Mouse (Mus musculus): ENCODE data around the gene Plpp6.

Gene Plpp6

DNA sequence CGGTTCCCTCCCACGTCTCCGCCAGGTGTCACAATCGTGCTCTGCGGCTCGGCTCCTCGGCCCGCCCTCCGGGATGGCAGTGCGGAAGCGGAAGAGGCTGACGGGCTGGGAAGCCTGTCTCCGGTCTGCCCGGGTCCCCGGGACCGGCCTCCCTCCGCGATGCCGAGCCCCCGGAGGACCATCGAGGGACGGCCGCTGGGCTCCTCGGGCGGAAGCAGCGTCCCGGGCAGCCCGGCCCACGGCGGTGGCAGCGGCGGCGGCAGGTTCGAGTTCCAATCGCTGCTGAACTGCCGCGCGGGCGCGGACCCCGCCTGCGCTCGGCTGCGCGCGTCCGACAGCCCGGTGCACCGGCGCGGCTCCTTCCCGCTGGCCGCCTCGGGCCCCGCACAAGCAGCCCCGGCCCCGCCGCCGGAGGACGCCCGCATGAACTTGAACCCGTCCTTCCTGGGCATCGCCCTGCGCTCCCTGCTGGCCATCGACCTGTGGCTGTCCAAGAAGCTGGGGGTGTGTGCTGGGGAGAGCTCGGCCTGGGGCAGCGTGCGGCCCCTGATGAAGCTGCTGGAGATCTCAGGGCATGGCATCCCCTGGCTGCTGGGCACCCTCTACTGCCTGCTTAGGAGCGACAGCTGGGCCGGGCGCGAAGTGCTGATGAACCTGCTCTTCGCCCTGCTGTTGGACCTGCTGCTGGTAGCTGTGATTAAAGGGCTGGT is at the start of gene Plpp6:
Gene Plpp6 (plus strand): TSS at position 112 of the 710 bp plus-strand sequence.
- no peak for DNase-seq (ENCODE audit: low read depth, low spot score)

DNA sequence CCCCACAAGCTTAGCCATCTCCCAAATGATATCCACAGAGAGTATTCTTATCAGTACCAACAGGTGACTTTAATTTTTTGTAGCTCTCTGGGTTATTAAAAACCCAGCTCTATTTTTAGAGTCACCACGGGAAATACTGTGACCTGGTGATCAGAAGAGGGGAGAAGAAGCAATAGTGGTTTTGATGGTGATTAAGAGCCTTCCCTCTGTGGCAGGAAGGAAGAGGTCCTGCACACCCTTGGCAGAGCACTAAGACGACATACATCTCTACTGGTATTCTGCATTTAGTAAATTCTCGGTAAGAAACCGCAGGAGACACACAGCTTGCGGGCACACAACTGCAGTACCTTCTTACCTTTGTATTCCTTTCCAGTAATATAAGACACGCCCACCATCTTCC is 49.2 kb upstream of the Plpp6 start:
- DNase-seq (ENCODE audit: low read depth, low spot score), result no peak

DNA sequence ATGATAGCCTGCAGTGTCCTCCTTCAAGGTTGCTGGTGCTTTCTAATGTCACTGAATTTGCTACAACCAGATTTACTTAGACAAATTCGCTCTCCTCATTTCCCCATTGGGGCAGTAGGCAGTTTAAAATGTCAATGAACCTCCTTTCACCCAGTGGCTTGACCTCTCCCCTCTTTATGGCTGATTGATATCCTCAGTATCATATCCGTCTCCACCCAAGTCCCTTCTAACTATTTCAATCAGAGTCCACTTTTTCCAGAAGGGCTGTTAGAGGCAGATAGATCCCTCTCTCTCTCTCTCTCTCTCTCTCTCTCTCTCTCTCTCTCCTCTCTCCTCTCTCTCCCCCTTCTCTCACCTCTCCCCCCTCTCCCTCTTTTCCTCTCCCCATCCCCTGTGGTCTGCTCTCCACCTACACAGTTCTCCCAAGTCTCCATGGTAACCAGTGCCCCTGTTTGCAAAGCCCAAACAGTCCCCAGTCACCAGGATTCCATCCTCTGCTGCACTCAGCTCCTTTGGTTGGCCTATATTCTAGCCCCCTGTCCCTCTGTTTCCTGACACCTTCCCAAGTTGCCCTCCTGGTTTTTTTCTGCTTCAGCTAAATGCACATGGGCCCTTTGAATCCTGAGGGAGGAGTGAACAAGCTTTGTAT is 48.0 kb upstream of the Plpp6 start:
- no peak for DNase-seq (ENCODE audit: low read depth, low spot score)

DNA sequence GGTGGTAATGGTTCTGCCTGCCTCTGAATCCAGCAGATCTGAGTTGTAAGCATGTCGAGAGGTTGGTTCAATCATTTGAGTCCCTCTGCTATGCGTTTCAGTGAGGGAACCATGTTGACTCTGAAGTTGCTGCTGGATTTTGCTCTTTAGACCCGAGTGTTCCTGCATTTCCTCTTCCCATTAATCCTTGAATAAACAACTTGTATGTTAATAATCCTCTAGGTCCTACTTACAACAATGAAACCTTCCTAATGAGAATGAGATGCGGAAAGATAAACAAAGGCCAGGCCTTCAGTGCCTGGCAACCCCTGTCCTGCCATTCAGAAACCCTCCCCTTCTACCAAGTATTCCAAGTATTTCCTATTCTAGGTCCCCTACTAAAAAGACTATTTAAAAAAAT is 47.3 kb upstream of the Plpp6 start:
- DNase-seq (ENCODE audit: low read depth, low spot score), result no peak

DNA sequence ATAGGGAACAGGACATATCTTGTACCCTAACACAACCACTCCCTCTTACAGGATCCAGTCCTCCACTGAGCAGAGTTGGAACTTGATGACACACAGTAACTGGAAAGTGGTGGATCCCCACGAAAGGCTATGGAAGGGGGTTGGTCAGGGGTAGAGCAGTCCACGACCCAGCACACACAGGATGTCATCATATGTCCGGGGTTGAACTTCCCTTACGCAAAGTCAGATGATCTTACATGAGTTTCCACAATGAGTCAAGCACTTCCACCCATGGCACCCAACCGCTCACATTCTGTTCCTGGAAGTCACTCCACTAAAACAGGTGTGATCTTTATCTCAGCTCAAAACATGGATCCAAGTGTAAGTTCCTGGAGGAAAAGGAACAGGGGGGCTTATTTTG is 45.9 kb upstream of the Plpp6 start:
- DNase-seq (ENCODE audit: low read depth, low spot score), result no peak

DNA sequence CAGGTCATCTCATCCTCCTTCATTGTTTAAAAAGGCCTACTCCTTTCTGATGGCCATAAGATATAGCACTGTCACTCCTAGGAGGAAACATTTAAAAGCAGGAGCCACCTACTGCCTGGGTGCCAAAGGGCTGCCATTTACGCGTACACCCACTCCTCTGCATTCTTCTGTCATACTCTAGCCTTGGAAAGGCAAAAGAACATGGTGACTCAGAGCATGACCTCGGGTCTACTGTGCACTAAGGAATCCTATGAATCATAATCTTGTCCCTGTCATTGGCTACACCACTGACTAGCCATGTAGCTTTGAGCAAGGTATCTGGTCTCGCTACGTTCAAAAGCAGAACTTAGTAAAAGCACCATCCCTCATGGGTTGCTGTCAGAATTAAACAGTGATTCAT is 37.4 kb upstream of the Plpp6 start:
- DNase-seq (ENCODE audit: low read depth, low spot score), result no peak

DNA sequence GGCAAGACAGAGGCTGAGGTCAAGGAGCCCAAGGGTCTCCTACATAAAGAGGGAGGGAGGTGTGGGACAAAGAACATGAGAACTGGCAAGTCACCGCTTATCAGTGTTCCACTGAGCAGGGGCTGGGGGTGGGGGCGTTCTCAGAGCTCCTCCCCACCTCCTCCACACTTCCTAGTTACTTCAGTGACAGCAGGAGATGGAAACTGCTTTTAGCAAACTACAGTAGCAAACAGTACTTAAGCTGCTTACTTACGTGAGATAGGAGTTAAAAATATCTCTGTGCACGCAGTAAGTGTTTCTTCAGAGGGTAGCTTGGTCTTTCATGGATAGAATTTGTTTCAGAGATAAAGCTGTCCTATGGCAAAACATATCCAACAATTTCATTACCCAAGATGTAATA is 36.4 kb upstream of the Plpp6 start:
- DNase-seq (ENCODE audit: low read depth, low spot score), result no peak

DNA sequence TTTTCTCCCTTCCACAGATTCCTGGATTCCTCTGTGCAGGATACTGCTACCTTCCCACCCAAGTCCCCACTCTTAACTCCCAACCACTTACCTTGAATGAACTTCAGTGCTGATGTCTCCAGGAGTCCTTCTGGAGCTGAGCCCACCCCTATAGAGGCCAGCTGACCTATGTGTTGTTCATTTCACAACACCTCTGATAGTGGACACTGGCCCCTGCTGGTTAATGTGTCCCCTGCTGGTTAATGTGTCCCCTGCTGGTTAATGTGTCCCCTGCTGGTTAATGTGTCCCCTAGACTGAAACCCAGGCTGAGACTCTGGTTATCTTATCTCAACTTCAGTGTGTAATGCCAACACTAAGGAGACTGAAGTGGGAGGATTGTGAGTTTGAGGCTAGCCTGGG is 34.7 kb upstream of the Plpp6 start:
- DNase-seq (ENCODE audit: low read depth, low spot score), result no peak

DNA sequence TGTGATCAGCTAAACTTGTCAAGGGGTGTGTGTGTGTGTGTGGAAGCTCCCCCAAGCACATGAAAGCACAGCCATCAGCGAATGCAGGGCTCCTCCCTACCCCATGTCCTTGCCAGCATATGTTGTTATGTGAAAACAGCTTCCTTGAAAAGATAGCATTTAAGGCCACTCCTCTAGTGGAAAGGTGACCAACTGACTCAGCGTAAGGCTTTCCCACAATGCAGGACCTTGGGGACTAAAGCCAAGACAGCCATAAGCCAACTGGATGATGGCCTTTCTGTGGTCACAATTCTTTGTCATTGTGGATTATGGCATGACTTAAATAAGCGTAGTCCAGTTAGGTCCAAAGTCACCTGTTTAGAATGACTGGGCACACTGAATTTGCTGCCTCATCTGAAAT is 28.9 kb upstream of the Plpp6 start:
- DNase-seq (ENCODE audit: low read depth, low spot score), result no peak

DNA sequence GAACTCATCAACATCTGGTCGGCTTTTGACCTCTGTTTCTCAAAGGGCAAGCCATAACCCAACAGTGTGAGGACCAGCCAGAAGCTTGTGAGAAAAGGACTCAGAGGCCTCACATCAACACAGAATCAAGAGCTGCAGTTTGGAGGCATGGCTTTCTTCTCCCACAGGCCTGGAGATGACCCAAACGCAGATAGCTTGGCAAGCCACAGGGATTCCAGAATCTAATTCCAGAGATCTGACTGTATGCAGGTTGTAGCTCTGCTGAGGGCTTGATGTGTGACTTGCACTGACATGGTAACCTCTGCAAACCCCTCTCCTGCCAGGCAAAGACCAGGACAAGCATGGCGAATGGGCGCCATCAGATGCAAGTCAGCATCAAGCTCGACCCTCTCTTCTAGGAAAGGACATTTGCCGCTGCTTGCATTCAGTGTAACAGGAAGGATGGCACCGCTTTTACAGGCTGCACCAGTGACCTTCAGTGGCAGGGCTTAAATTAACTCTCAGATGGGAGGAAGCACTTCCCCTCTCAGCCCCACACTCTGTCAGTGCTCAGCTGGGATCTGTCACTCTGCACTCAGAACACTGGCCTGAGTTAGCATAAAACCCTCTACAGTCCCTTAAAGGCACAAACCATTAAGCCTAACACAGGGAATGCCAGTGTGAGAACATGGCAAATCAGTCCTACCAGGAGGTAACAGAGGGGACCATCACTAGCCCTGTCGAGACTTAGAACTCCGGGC is 23.4 kb upstream of the Plpp6 start:
- DNase-seq (ENCODE audit: low read depth, low spot score), result no peak

DNA sequence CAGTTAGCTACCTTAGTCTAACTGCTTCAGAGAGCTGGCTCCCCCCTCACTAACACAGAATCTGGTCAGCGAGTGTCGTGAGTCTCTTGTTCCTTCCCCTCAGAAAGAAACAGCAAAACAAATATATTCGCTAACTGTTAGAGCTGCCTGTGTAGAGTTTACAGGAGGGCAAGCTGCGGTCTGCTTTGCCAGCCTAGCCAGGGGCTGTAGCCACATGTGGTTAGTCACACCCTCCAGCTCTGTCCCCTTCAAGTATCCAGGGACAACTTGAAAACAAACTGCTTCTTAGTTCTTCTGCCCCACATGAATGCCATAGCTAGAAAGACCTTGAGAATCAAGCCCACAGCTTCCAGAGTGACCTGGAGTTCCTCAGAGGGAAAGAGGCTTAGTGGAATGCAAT is 22.5 kb upstream of the Plpp6 start:
- DNase-seq (ENCODE audit: low read depth, low spot score), result no peak

DNA sequence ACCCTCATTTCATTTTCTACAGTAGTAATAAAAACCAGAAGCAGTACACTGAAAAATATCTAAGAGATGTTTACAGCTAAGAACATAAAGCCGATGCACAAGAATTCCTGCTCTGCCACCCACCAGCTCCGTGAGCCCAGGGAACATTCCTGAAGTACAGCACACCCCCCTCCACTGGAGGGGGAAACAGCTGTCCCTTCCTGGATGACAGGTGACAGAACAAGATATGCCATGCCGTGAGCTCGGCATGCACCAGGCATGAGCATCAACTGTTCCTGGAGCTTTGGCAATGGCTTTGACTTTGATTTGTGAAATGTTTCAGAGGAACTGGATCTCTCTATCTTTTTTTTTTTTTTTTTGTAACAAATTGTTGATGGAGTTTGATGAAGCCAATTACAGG is 17.0 kb upstream of the Plpp6 start:
- no peak for DNase-seq (ENCODE audit: low read depth, low spot score)

DNA sequence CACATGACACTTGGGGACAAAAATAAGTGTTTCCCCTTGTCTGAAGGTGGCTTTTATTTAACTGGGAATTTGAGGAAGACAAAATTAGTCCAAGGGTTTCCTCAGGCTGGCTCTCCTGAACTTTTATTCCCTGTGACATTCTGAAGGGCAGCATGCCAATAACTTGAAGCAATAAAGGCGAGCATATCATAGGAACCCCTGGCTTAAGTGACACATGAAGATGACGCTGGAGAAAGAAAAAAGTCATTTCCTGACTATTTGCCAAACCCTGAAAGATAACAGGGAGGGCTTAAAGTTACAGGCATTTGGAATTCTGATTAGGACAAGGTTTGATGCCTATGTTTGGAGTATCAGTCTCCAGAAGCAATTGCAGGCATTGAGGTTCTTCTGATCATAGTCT is 16.4 kb upstream of the Plpp6 start:
- DNase-seq (ENCODE audit: low read depth, low spot score), result no peak

DNA sequence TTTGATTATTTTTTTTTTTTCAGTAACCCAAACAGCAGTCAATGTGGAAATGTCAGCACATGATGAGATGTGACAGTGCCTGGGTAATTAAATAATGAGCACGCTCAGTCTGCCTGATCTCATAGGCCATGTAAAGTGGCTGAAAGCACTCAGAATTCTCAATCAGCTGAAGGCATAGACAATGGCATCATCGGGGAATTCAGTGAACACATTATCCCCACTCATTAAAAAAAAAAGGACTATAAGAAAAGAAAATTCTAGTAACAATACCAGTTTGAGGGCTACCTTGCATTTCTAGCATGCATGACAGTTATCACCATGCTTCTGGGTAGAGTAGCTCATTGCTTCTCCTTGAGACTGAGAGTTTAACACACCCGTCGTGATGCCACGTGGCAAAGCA is 12.5 kb upstream of the Plpp6 start:
- DNase-seq (ENCODE audit: low read depth, low spot score), result no peak

DNA sequence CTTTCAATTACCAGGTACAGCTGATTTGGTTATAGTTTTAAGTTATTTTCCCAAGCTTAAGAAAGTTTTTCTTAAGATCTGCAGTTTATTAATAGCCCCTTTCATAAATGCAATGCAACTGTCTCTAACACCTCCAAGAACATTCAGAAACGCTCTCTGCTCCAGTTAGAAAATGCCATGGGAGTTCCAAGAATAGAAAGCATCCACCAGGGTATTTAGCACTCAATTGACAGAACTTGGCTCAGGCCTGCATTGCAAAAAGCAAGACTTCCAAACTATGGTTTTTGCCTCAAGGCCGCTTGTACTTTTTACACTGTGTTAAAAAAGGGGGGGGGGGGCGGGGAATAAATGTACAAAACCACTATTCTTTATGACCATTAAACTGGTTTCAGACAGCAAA is 640 bp upstream of the Plpp6 start:
- no peak for DNase-seq (ENCODE audit: low read depth, low spot score)

DNA sequence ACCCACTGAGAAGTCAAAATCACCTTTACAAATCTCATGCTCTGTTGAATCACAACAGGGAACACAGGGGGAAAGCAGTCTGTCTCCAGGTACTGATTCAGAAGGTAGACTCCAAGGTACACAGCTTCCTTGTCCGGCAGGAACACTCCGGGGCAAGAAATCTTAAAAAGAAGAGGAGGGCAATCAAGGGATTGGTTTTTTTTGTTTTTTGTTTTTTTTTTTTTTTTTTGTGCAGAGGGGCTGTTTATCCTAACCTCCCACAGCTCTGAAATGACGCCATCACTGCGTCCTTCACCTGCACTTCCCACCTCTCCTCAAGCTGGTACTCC is 276 bp upstream of the Plpp6 start:
- no peak for DNase-seq (ENCODE audit: low read depth, low spot score)

DNA sequence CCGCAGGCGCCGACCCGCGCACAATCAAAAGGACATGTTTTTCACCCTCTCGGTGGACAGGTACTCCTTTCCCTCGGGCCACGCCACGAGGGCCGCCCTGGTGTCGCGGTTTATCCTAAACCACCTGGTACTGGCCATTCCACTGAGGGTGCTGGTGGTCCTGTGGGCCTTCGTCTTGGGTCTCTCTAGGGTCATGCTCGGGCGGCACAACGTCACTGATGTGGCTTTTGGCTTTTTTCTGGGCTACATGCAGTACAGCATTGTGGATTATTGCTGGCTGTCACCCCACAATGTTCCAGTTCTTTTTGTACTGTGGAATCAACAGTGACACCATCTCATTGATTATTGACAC is 775 bp downstream of the Plpp6 start:
- no peak for DNase-seq (ENCODE audit: low read depth, low spot score)

DNA sequence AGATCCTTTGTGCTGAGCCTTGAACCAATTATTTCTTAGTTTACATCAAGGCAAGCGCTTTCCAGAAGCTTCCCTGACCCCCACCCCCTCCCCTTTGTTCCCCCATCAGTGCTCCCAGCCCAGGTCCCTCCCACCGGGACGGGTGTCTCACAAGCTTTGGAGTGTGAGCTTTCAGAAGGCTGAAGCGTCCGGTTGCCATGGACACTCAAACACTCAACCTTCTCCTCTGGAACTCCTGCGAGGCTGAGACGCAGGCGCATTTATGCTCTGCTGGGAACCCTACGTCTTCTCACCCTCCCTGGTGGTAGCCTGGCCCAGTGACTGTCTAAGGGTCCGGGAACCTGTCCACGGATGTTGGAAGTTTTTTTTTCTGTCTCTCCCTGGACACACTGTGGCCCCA is 3.9 kb downstream of the Plpp6 start, which contains the start of gene 4430402I18Rik:
Gene 4430402I18Rik (minus strand): TSS at position 149 of the 400 bp plus-strand sequence.
- DNase-seq (ENCODE audit: low read depth, low spot score), result no peak

DNA sequence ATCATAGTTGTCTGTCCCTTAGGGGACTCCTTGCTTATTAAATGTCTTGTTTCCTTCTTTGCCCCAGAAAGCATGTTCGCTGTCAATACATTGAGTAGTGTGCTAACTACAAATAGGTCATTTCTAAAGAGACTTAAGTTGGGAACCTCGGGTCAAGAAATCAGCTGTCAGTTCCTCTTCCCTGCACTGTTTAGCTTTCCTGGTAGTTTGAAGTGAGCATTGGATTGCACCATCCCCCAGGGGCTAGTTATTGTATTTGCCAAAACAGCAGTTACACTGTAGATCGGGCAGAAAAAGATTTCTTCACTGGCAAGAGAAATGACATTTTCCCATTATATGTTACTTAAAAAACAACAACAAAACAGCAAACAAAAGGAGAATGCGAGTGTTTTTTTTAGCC is 4.4 kb downstream of the Plpp6 start:
- DNase-seq (ENCODE audit: low read depth, low spot score), result no peak

DNA sequence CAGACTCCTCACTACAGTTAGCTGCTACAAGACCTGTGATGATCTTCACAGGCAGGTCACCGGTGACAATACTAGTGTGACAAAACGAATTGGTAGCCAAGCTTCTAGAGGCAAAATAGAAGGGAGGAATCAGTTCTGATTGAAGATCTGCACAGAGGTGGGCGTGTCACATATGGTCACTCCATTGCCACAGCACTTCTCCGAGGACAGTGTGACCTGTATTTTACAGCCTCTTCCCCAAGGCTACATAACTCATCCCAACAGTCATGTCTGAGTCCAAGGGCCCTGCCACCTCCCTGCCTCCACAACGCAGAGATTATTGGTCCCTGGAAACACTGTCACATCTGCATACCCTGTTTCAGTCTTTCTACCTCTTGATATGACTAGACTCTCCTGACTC is 5.5 kb downstream of the Plpp6 start:
- DNase-seq (ENCODE audit: low read depth, low spot score), result no peak

DNA sequence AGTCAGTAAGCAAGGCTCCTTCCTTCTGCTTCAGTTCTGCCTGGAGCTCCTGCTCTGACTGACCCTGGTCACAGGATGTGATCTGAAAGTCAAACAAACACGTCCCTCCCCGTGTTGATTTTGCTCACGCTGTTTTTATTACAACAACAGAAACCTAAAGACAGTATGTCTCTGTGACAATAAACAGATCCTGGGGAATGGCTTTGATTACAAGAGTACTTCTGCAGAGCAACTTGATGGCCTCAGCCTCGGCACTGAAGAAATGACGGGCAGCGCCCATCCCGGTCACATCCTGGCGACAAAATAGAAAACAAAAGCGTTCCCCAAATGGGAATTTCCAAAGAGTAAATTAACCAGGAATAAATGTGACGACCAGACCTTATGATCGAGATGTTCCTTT is 6.5 kb downstream of the Plpp6 start:
- DNase-seq (ENCODE audit: low read depth, low spot score), result no peak

DNA sequence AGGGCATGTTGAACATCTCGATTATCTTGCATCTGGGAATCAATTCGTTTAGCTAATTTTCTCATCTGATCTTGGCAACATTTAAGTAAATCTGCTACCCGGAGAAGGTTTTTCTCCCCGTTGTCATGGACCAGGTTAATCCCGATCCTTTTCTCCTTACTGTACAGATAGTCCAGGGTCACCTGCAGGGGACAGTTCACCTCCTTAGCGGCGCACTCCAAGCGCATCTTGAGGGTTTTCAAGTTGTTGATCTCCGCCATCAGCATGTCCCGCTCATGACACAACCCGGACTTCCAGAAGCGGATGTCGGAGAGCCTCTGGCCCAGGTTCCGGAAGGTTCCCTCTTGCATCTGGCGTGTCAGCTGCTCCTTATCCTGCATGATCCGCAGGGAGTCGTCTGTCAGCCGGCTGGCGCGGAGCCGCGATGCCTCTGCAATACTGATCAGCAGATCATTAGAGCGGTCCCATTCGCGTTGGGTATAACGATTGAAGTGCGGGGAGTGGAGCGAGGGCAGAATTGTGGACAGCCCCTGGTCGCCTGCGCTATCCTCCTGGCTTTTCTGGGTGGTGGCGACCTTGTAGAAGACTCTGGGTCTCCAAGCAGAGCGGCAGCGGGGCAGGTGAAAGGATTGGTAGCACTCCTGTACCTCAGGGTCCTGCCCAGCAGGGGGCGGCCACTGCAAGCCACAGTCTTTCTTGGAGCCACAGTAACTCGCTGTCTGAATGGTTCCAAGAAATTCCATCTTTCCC is 11.3 kb downstream of the Plpp6 start:
- DNase-seq (ENCODE audit: low read depth, low spot score), result peak; percentile 62

All from WW6 (cell line).